Mouse (Mus musculus) cerebellum, adult 9-11 months (tissue): ENCODE data around the gene Cchcr1.

Source experiments
- DNase-seq: peaks from one replicate; pipeline ENCODE4 v3.0.0; 2022

Gene Cchcr1

GRCm38 (mm10) chr17:35556812-35557211 is 39.9 kb downstream of the Cchcr1 start:
- no peak for DNase-seq

DNA sequence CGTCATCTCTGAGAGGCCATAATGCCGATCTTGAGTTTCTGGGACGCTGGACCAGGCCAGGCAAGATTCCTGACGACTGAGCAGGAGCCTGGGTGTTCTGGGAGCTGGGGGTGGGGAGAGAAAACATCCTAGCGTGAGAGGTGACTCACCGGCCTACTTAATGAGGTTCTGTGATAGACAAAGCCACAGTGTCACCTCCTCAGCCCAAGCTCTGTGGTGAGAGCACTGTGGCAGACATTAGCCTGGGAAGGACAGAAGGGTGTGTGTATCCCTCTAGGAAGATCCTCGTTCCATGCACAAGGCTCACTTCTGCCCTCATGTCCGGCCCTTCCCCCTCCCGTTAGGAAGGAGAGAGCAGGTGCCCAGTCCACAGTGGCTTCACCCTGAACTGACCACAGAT is 40.5 kb downstream of the Cchcr1 start:
- no peak for DNase-seq

GRCm38 (mm10) chr17:35558216-35558615 is 41.3 kb downstream of the Cchcr1 start:
- no peak for DNase-seq

- DNase-seq, result no peak
These were observed 50.2 kb downstream of the Cchcr1 start, which contains the start of gene 2300002M23Rik for GRCm38 (mm10) chr17:35567150-35567549. 2300002M23Rik (plus strand) TSS chr17:35567450.

- DNase-seq, result no peak
These were observed 50.9 kb downstream of the Cchcr1 start for GRCm38 (mm10) chr17:35567767-35568166.

DNA sequence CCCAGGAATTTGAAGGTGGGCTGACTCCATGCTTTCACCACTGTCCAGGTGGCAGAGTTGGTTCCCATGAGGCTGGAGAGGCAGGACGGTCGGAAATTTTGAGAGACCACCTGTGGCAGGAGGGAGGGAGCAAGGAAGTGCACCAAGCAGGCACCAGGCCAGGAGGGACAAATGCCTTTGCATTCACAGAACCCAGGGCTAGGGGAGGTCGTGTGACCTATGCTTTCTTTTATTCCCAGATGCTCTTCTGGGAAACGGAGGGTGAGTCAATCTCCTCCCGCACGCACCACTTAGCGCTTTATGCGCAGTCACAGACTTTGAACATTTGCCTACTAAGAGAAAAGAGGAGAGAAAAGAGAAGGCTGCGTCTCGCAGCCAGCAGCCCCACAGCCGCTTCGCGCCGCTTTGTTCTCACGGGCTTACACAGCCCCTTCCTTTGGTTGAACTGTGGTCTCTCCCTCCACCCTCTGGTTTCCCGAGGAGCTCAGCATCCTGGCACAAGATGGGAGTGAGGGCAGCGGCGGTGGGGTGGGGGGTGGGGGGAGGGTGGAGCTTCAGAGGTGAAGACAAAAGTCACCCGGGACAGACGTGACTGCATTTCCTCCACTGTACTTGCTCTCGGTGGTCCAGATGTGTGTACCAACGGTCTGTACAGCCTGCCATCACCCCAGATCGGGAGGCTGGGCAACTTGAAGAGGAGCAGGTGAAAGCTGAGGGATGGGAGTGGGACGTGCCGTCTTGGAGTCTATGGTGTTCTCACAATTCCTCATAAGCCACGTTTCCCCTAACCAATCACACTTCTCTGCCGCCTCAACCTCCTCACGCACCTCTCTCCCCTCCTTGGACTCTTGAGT is 52.4 kb downstream of the Cchcr1 start:
- no peak for DNase-seq

- no peak for DNase-seq
These were observed 53.9 kb downstream of the Cchcr1 start for GRCm38 (mm10) chr17:35570836-35571235.

GRCm38 (mm10) chr17:35571477-35571876 is 54.6 kb downstream of the Cchcr1 start:
- DNase-seq, result no peak

GRCm38 (mm10) chr17:35578211-35578610 is 61.3 kb downstream of the Cchcr1 start:
- DNase-seq, result peak; percentile 57
